In the genomic region with DNA sequence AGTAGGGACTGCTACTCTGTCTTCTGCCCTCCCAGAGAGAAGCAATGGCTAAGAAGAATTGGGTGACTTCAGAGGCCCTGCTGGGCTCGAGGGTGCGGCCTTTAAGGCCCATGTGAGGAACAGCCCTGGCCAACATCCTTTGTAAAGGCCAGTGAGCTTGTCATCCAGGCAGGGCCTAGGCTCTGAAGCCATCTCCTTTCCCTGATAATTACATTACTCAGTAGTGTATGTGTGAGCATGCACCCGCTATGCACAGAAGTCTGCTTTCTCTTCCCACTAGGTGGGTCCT, we compare ENCODE assay signal across 15 mouse cellular contexts. TPM values are rescaled to one million over a fixed set of nuclear protein-coding genes. Genes with fewer than 3 reads are reported as not detected.
DNase-seq lines count a peak whose midpoint lies in the region; ATAC-seq and TF ChIP-seq lines count a peak whose summit lies in the region.
"Had no signal": no experiment of that assay in that cellular context is flagged by ENCODE, and none has a peak within 500 bp of the region (broad histone marks: within the 10 kb centered on the region; RNA-seq: fewer than 3 reads in every experiment).

No protein-coding gene starts in this region.

- WGBS in heart, embryonic 15.5 days, result 73% methylated on average over 3 of the region's 3 CpGs
- 75% methylated on average over 3 of the region's 3 CpGs for WGBS in forebrain, embryonic 10.5 days
- 58% methylated on average over 3 of the region's 3 CpGs for WGBS in hindbrain, embryonic 11.5 days
- WGBS in midbrain, postnatal 0 days, result 44% methylated on average over 3 of the region's 3 CpGs

- no peak overlapping the region for H3K4me3 ChIP-seq in heart, embryonic 15.5 days
- H3K4me3 ChIP-seq in forebrain, embryonic 10.5 days, result peak overlapping the region; percentile 23; the same call in 1 of the 2 replicates
- H3K4me3 ChIP-seq in hindbrain, embryonic 11.5 days (ENCODE audit: low read depth, low read length), result no peak overlapping the region
- no peak overlapping the region for H3K4me3 ChIP-seq in midbrain, postnatal 0 days (ENCODE audit: low read depth, low read length)
- H3K4me3 ChIP-seq: embryonic facial prominence, embryonic 15.5 days; kidney, embryonic 15.5 days; liver, embryonic 15.5 days; megakaryocyte, embryonic 14.5 days had no signal

- DNase-seq in heart, postnatal 4 days, result no peak
- no peak for DNase-seq in forebrain, embryonic 10.5 days (ENCODE audit: extremely low spot score, low spot score)
- no peak for DNase-seq in hindbrain, embryonic 11.5 days (ENCODE audit: low spot score)
- no peak for DNase-seq in midbrain, postnatal 0 days (ENCODE audit: low spot score)
- no peak for DNase-seq in thymus, postnatal 4 days
- DNase-seq in retina, embryonic 14.5 days (ENCODE audit: low spot score), result no peak
- DNase-seq: cerebellum, adult 8-10 months had no signal

- no peaks in the 10 kb centered on the region for H3K36me3 ChIP-seq in heart, embryonic 15.5 days
- H3K36me3 ChIP-seq in forebrain, embryonic 10.5 days (replicated peaks), result no peaks in the 10 kb centered on the region
- H3K36me3 ChIP-seq in hindbrain, embryonic 11.5 days (ENCODE audit: control insufficient read depth, insufficient read depth, low read length), result no peaks in the 10 kb centered on the region
- H3K36me3 ChIP-seq in midbrain, postnatal 0 days (ENCODE audit: insufficient read depth, low read length), result no peaks in the 10 kb centered on the region
- H3K36me3 ChIP-seq: embryonic facial prominence, embryonic 15.5 days; kidney, embryonic 15.5 days had no signal

- peaks cover 41% of the 10 kb centered on the region for H3K4me1 ChIP-seq in heart, embryonic 15.5 days (replicated peaks)
- H3K4me1 ChIP-seq in forebrain, embryonic 10.5 days, result peaks cover 81% of the 10 kb centered on the region
- H3K4me1 ChIP-seq in hindbrain, embryonic 11.5 days (replicated peaks; ENCODE audit: control insufficient read depth, insufficient read depth, low read length), result peaks cover 21% of the 10 kb centered on the region
- peaks cover 11% of the 10 kb centered on the region for H3K4me1 ChIP-seq in midbrain, postnatal 0 days (ENCODE audit: insufficient read depth, low read length)

- peak overlapping the region; percentile 31; the same call in 1 of the 2 replicates for H3K27ac ChIP-seq in heart, embryonic 15.5 days
- H3K27ac ChIP-seq in forebrain, embryonic 10.5 days, result peak overlapping the region; percentile 88
- peak overlapping the region; percentile 71 for H3K27ac ChIP-seq in hindbrain, embryonic 11.5 days (ENCODE audit: low read depth, low read length)
- peak overlapping the region; percentile 71 for H3K27ac ChIP-seq in midbrain, postnatal 0 days (ENCODE audit: low read depth, low read length)
- H3K27ac ChIP-seq: embryonic facial prominence, embryonic 15.5 days; kidney, embryonic 15.5 days; liver, embryonic 15.5 days had no signal

- no peak overlapping the region for H3K9ac ChIP-seq in heart, embryonic 15.5 days
- H3K9ac ChIP-seq in hindbrain, embryonic 11.5 days (ENCODE audit: low read depth, low read length), result no peak overlapping the region
- H3K9ac ChIP-seq in midbrain, postnatal 0 days (replicated peaks; ENCODE audit: low read length, poor library complexity, severe bottlenecking), result no peak overlapping the region; the same call in 1 of the 2 replicates
- H3K9ac ChIP-seq: embryonic facial prominence, embryonic 15.5 days; kidney, embryonic 15.5 days; liver, embryonic 15.5 days had no signal

- no peaks in the 10 kb centered on the region for H3K9me3 ChIP-seq in heart, embryonic 15.5 days (replicated peaks)
- no peaks in the 10 kb centered on the region for H3K9me3 ChIP-seq in forebrain, embryonic 10.5 days
- H3K9me3 ChIP-seq in hindbrain, embryonic 11.5 days (ENCODE audit: control insufficient read depth, low read length), result no peaks in the 10 kb centered on the region
- no peaks in the 10 kb centered on the region for H3K9me3 ChIP-seq in midbrain, postnatal 0 days (ENCODE audit: low read length)
- H3K9me3 ChIP-seq: embryonic facial prominence, embryonic 15.5 days; kidney, embryonic 15.5 days; liver, embryonic 15.5 days; megakaryocyte, embryonic 14.5 days had no signal

- no peak for ATAC-seq in heart, embryonic 15.5 days (replicated peaks; ENCODE audit: insufficient number of reproducible peaks, insufficient read depth, low FRiP score, low read depth)
- no peak for ATAC-seq in hindbrain, embryonic 11.5 days (ENCODE audit: low FRiP score)
- no peak for ATAC-seq in midbrain, postnatal 0 days (ENCODE audit: low FRiP score)
- ATAC-seq in monocyte, adult 5-6 weeks (replicated peaks; ENCODE audit: insufficient number of reproducible peaks, low FRiP score, low TSS enrichment, poor library complexity, severe bottlenecking), result no peak

- H3K4me2 ChIP-seq in heart, embryonic 15.5 days, result no peak overlapping the region
- 0 out of 2 replicates have a peak overlapping the region, but pooled peaks have one; percentile 12 for H3K4me2 ChIP-seq in hindbrain, embryonic 11.5 days (replicated peaks; ENCODE audit: low read depth, low read length)
- no peak overlapping the region for H3K4me2 ChIP-seq in midbrain, postnatal 0 days (ENCODE audit: low read depth, low read length, poor library complexity, severe bottlenecking)
- H3K4me2 ChIP-seq: embryonic facial prominence, embryonic 15.5 days; kidney, embryonic 15.5 days; liver, embryonic 15.5 days had no signal

- H3K27me3 ChIP-seq in heart, embryonic 15.5 days, result no peaks in the 10 kb centered on the region
- H3K27me3 ChIP-seq in forebrain, embryonic 10.5 days (ENCODE audit: poor library complexity, severe bottlenecking), result peaks cover 5% of the 10 kb centered on the region; the same call in 1 of the 2 replicates
- H3K27me3 ChIP-seq in hindbrain, embryonic 11.5 days (ENCODE audit: control insufficient read depth, insufficient read depth, low read length), result peaks cover 2% of the 10 kb centered on the region; the same call in 1 of the 2 replicates
- no peaks in the 10 kb centered on the region for H3K27me3 ChIP-seq in midbrain, postnatal 0 days (ENCODE audit: insufficient read depth, low read length)
- H3K27me3 ChIP-seq: embryonic facial prominence, embryonic 15.5 days; kidney, embryonic 15.5 days; liver, embryonic 15.5 days had no signal

- no peak for TF ChIP-seq CTCF in midbrain, postnatal 0 days (IDR thresholded peaks at IDR 0.05)

RNA-seq across cellular contexts. Expression of a gene that starts 15.8 kb away (rescaled TPM):
- polyA plus RNA-seq in heart, embryonic 15.5 days (2015; fragmentation: Nextera tagmentation; extraction: Ambion mirVana), result 4.8 and 6.3 TPM in 2 replicates
- 1 to 10 TPM; 8.1 to 9.3 TPM for total RNA-seq in heart, postnatal 4 days (2021)
- 7.8 and 9.6 TPM in 2 replicates for polyA plus RNA-seq in forebrain, embryonic 10.5 days (2016; fragmentation: Nextera tagmentation; extraction: Ambion mirVana)
- 6.4 and 6.7 TPM in 2 replicates for polyA plus RNA-seq in hindbrain, embryonic 11.5 days (2014; fragmentation: Nextera tagmentation; extraction: Ambion mirVana)
- total RNA-seq in midbrain, postnatal 0 days (2014; rRNA removed), result 5.1 and 5.7 TPM in 2 replicates
- polyA plus RNA-seq in midbrain, postnatal 0 days (2015; fragmentation: Nextera tagmentation; extraction: Ambion mirVana), result 2.3 and 3.0 TPM in 2 replicates
- 4.7 to 8.2 TPM (median 6.6 TPM) in 3 replicates for total RNA-seq in monocyte, adult 5-6 weeks (2017)

RNA-seq across cellular contexts. Expression of a gene that starts 45.0 kb away (rescaled TPM):
- 0.92 and 1.1 TPM in 2 replicates for polyA plus RNA-seq in heart, embryonic 15.5 days (2015; fragmentation: Nextera tagmentation; extraction: Ambion mirVana)
- total RNA-seq in heart, postnatal 4 days (2021), result under 1 TPM; 0.41 to 0.61 TPM
- 1.8 and 1.9 TPM in 2 replicates for polyA plus RNA-seq in forebrain, embryonic 10.5 days (2016; fragmentation: Nextera tagmentation; extraction: Ambion mirVana)
- 0.49 and 0.71 TPM in 2 replicates for polyA plus RNA-seq in hindbrain, embryonic 11.5 days (2014; fragmentation: Nextera tagmentation; extraction: Ambion mirVana)
- total RNA-seq in midbrain, postnatal 0 days (2014; rRNA removed), result 0.44 and 1.3 TPM in 2 replicates
- polyA plus RNA-seq in midbrain, postnatal 0 days (2015; fragmentation: Nextera tagmentation; extraction: Ambion mirVana), result 0.61 and 1.1 TPM in 2 replicates
- 0.29 to 0.49 TPM in 2 of 3 replicates, not detected in the other for total RNA-seq in monocyte, adult 5-6 weeks (2017)

RNA-seq across cellular contexts. Expression of a gene that starts 50.4 kb away (rescaled TPM):
- 28.3 and 37.6 TPM in 2 replicates for polyA plus RNA-seq in heart, embryonic 15.5 days (2015; fragmentation: Nextera tagmentation; extraction: Ambion mirVana)
- 10 to 100 TPM; 22.8 to 23.5 TPM for total RNA-seq in heart, postnatal 4 days (2021)
- 46.0 and 46.2 TPM in 2 replicates for polyA plus RNA-seq in forebrain, embryonic 10.5 days (2016; fragmentation: Nextera tagmentation; extraction: Ambion mirVana)
- 30.3 and 35.4 TPM in 2 replicates for polyA plus RNA-seq in hindbrain, embryonic 11.5 days (2014; fragmentation: Nextera tagmentation; extraction: Ambion mirVana)
- 91.0 and 93.8 TPM in 2 replicates for total RNA-seq in midbrain, postnatal 0 days (2014; rRNA removed)
- polyA plus RNA-seq in midbrain, postnatal 0 days (2015; fragmentation: Nextera tagmentation; extraction: Ambion mirVana), result 103 and 114 TPM in 2 replicates
- 15.0 to 22.2 TPM (median 19.2 TPM) in 3 replicates for total RNA-seq in monocyte, adult 5-6 weeks (2017)

RNA-seq across cellular contexts. Expression of a gene that starts 57.7 kb away (rescaled TPM):
- 19.8 and 25.7 TPM in 2 replicates for polyA plus RNA-seq in heart, embryonic 15.5 days (2015; fragmentation: Nextera tagmentation; extraction: Ambion mirVana)
- 10 to 100 TPM; 22.4 to 22.5 TPM for total RNA-seq in heart, postnatal 4 days (2021)
- 3.2 and 3.5 TPM in 2 replicates for polyA plus RNA-seq in forebrain, embryonic 10.5 days (2016; fragmentation: Nextera tagmentation; extraction: Ambion mirVana)
- polyA plus RNA-seq in hindbrain, embryonic 11.5 days (2014; fragmentation: Nextera tagmentation; extraction: Ambion mirVana), result 4.4 and 4.6 TPM in 2 replicates
- 12.5 and 13.4 TPM in 2 replicates for total RNA-seq in midbrain, postnatal 0 days (2014; rRNA removed)
- polyA plus RNA-seq in midbrain, postnatal 0 days (2015; fragmentation: Nextera tagmentation; extraction: Ambion mirVana), result 7.4 and 8.0 TPM in 2 replicates
- total RNA-seq in monocyte, adult 5-6 weeks (2017), result not detected in 3 replicates

RNA-seq across cellular contexts. Expression of a gene that starts 59.2 kb away (rescaled TPM):
- not detected in 2 replicates for polyA plus RNA-seq in heart, embryonic 15.5 days (2015; fragmentation: Nextera tagmentation; extraction: Ambion mirVana)
- total RNA-seq in heart, postnatal 4 days (2021), result not detected
- not detected in 2 replicates for polyA plus RNA-seq in forebrain, embryonic 10.5 days (2016; fragmentation: Nextera tagmentation; extraction: Ambion mirVana)
- not detected in 2 replicates for polyA plus RNA-seq in hindbrain, embryonic 11.5 days (2014; fragmentation: Nextera tagmentation; extraction: Ambion mirVana)
- 0.11 TPM in 1 of 2 replicates, not detected in the other for total RNA-seq in midbrain, postnatal 0 days (2014; rRNA removed)
- not detected in 2 replicates for polyA plus RNA-seq in midbrain, postnatal 0 days (2015; fragmentation: Nextera tagmentation; extraction: Ambion mirVana)
- total RNA-seq in monocyte, adult 5-6 weeks (2017), result not detected in 3 replicates
- total RNA-seq: gastrocnemius, adult 8-10 months; layer of hippocampus, postnatal 36 days had no signal
- polyA plus RNA-seq: kidney, embryonic 15.5 days; liver, embryonic 15.5 days had no signal

Comparison
In these comparisons a context has a peak if more than half of its experiments do, and no peak if none do; other contexts are left out.
1. H3K27ac ChIP-seq: peak in every context shown above with its lines; median percentile 88 in forebrain, embryonic 10.5 days; 71 in hindbrain, embryonic 11.5 days; 71 in midbrain, postnatal 0 days; 31 in heart, embryonic 15.5 days.